Mouse (Mus musculus) G1E-ER4 (cell line): Measurements from ENCODE around the gene Dennd4a. TPM values are rescaled to one million over a fixed set of nuclear protein-coding genes. Genes with fewer than 3 reads are reported as not detected.

ENCODE experiments used
- GATA1 ChIP-seq: IDR thresholded peaks from one replicate; pipeline ENCODE4 v1.8.0; 2012; ENCODE audit warnings: low read length, inconsistent platforms
- polyA plus RNA-seq: library from polyadenylated mRNA; stranded (reverse); fragments of >175 nt; gene quantifications from 2 replicates; pipeline ENCODE4 v1.2.3, GENCODE M21; 2012

Dennd4a gene
- polyA plus RNA-seq, 1 experiment: 19.1 TPM

DNA sequence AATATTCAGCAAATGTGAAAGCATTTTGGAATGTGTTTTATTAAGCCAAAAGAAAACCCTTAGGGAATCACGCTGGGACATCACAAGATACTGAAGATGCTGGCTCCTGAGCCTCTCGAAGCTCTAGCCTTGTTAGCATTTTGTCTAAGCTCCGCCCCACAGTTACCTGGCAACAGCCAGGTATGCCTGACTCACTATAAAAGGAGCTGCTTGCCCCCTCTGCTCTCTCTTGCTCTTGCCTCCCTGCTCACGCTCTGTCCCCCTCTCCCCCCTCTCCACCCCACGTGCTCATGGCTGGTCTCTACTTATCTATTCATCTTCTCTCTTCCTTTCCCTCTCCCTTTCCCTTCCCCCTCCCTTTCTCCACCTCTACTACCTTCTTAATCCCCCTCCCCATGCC is 140.9 kb downstream of the Dennd4a start:
- TF ChIP-seq GATA1: no peak

DNA sequence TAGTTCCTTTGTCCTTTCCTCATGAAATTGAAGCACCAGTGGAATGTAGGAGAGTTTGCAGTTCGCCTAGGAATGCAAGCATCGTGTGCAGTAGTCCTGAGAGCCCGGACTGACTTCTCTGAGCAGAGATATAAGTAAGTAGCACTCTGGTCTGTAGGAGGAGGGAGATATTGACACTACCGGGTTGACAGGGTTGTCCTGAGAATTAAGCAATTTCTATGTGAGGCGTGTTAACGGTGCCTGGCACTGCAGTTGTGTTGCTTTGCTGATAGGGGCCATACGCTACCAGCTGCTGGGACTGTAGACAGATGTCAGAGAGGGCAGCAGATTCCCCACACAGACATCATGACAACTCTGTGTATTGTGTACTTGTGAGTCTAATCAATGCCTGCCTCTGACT is 142.1 kb downstream of the Dennd4a start:
- TF ChIP-seq GATA1: no peak

DNA sequence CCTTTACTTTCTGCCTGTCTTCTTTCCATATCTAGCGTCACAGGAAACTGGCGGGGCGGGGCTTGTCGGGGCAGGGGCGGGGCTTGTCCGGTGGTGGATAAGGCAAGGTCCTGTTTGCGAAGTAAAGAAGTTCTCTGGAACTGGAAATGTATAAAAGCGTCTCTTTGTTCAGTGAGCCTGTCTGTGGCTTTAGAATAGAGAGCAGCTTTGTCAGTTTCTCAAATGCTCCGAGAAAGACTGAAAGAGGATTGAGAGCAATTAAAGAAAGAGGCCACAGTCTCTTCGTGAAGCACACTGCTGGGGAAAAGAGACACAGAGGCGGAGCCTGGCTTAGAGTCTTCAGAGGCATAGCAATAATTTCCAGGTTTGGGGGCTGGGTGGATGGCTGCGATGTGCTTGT is 145.2 kb downstream of the Dennd4a start:
- no peak for TF ChIP-seq GATA1

DNA sequence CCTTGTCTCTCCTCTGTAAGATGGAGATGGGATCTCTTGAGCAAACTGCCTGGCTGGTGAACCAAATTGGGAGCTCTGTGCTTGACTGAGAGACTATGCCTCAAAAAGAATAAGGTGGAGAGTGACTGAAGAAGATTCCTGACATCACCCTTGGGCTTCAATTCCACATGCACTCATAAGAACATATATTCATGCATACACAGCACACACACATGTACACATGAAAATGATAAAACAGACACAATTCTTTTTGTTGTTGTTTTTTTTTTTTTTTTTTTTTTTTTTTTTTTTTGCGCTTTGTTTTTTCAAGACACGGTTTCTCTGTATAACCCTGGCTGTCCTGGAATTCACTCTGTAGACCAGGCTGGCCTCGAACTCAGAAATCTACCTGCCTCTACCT is 146.1 kb downstream of the Dennd4a start:
- TF ChIP-seq GATA1: no peak

DNA sequence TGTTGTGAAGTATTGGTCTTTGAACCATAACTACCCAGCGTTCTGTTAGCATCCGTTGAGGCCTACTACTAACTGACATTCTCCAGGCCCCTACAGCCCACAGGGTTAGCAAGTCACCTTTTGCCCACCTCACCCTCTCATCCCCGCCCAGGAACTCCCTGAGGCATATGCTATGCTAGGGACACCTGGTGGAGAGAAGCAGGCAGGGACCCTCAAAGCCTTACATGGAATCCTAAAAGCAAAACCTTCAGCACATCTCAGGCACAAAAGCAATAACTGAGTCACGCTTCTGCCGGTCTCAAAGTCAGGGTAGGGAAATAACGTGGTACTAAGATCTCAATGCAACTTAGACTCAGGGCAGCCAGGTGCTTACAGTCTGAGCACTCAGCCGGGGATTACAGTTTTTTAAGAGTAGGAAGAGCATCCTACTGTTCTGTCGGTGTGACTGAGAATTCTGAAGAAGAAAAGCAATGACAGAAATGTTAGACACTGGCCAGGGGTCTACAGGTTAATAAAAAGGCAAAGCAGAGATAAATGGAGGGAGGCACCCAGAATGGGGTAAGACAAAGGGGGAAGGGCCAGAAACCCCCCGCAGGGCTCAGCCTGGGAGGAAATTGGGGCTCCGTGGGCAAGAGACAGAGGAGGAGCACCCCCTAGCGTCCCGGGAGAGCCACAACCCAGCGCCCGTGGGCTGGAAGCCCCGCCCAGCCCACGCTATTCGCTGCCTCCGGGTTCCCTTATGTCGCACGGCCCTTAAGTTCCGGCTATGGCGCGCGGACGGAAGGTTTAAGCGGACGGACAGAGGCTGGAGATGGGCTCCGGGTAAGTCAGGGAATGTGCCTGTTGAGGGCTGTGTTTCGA is 149.2 kb downstream of the Dennd4a start, which contains the start of gene Ints14:
Gene Ints14, plus strand, starts transcription at position 789 of the 861 bp plus-strand sequence.
- no peak for TF ChIP-seq GATA1

DNA sequence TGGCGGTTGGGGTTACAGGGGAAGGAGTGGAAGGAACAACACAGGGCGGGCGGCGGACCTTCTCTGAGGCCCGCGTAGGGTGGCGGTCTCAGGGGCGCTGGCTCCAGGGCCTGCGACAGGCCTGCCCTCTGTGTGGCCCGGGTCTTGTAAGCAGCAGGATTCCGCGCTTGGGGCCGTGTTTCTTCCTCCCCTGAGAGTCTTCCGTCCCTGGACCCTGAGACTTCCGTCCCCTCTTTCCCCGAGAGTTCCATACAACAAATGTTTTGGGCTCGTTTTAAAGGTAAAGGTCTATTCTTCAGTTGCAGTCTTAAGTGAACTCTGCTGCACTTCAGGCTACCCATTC is 149.8 kb downstream of the Dennd4a start:
- no peak for TF ChIP-seq GATA1

Other genes with a start within 250 kb of the Dennd4a start
- 115 and 151 TPM in 2 replicates for gene Rab11a, start 73.6 kb upstream of the Dennd4a start, polyA plus RNA-seq
- gene Slc24a1, start 140.3 kb downstream of the Dennd4a start, polyA plus RNA-seq: 0.01 TPM in 1 of 2 replicates, not detected in the other
- gene Ints14, start 149.6 kb downstream of the Dennd4a start, polyA plus RNA-seq: 37.6 and 48.5 TPM in 2 replicates
- 3.7 and 5.0 TPM in 2 replicates for gene Hacd3, start 210.4 kb downstream of the Dennd4a start, polyA plus RNA-seq
- gene Dpp8, start 221.1 kb downstream of the Dennd4a start, polyA plus RNA-seq: 11.3 and 14.5 TPM in 2 replicates